21 mouse cellular contexts compared by ENCODE assay signal in the genomic region with DNA sequence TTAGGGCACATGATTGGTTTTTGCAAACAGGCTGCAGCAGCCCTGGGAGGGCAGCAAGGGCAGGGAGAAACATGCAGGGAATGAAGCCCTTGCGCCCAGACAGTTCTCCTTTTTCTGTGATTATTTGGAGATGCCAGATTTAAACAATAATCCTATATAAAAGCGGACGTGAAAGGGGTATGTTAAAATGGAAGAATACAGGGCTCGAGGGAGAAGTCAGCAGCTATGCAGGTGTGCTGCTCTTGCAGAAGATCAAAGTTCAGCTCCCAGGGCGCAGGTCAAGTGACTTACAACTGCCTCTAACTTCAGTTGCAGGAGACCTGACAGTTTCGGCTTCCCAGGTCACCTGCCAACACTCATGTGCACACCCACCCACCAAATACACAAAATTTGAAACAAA. TPM values are rescaled to one million over a fixed set of nuclear protein-coding genes. Genes with fewer than 3 reads are reported as not detected.
"Had no signal": no experiment of that assay in that cellular context is flagged by ENCODE, and none has a peak within 500 bp of the region (broad histone marks: within the 10 kb centered on the region; RNA-seq: fewer than 3 reads in every experiment).

No protein-coding gene starts in this region.

- H3K4me1 ChIP-seq: neural tube, embryonic 13.5 days; neural tube, embryonic 15.5 days; stomach, embryonic 15.5 days had no signal

- H3K27me3 ChIP-seq: neural tube, embryonic 13.5 days; neural tube, embryonic 15.5 days; stomach, embryonic 15.5 days had no signal

- H3K4me3 ChIP-seq: neural tube, embryonic 13.5 days; neural tube, embryonic 15.5 days; stomach, embryonic 15.5 days had no signal

- DNase-seq: retina, postnatal 1 day; right cerebral cortex, adult 18-20 months; right cerebral cortex, postnatal 14 days; right cerebral cortex, postnatal 25 days; right cerebral cortex, postnatal 4 days; spleen, adult 18-20 months; thymus, adult 18-20 months; thymus, adult 2 months; thymus, postnatal 14 days; thymus, postnatal 25 days; thymus, postnatal 36 days; thymus, postnatal 4 days had no signal

- H3K27ac ChIP-seq: neural tube, embryonic 13.5 days; neural tube, embryonic 15.5 days; stomach, embryonic 15.5 days; stomach, postnatal 0 days had no signal

RNA-seq across cellular contexts. Expression of a gene that starts 48.2 kb away (rescaled TPM):
- total RNA-seq: neutrophil, adult 5-6 weeks had no signal
- polyA plus RNA-seq: neural tube, embryonic 14.5 days; testis, adult 2 months; thymus, adult 2 months; thymus, postnatal 0 days; urinary bladder, adult 2 months had no signal
